Mouse (Mus musculus) C2C12 (cell line): Measurements from ENCODE around the gene Cacna1a.

Experiments used
- CEBPB ChIP-seq: IDR thresholded peaks from one replicate; pipeline ENCODE4 v1.6.1; 2011; ENCODE audit warnings: low read depth, mild to moderate bottlenecking, control low read depth, moderate library complexity
- CTCF ChIP-seq: IDR thresholded peaks from one replicate; pipeline ENCODE4 v1.5.1; 2011; ENCODE audit not compliant: control insufficient read depth, insufficient read depth, insufficient read length
- MAX ChIP-seq: IDR thresholded peaks from one replicate; pipeline ENCODE4 v1.6.1; 2011; ENCODE audit warnings: mild to moderate bottlenecking, control low read depth
- MYOD1 ChIP-seq: IDR thresholded peaks from one replicate; pipeline ENCODE4 v1.6.1; 2011; ENCODE audit warnings: low read depth; ENCODE audit not compliant: control insufficient read depth, insufficient read length
- USF1 ChIP-seq: IDR thresholded peaks from one replicate; pipeline ENCODE4 v1.6.1; 2011; ENCODE audit warnings: low read depth, mild to moderate bottlenecking, control low read depth, moderate library complexity

DNA sequence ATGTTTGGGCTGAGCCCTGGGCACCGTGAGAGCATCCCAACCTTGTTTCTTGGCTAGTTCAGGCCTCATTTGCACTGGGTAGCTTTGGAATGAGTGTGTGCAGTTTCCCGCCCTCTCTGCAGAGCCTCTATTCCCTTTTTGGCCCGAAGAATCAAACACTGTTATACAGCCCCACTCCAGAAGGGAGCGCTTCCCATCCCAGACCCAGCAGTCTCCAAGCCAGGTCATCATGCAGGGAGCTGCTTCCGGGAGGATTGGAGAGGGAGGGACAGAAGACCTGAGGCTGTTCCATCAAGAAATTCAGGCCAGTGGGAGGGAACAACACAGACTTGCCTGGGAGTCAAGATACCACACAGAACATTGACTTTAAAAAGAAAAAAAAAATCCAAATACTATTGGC lies 29.6 kb downstream of the Cacna1a start:
- no peak for TF ChIP-seq MYOD1
- TF ChIP-seq CTCF: no peak
- no peak for TF ChIP-seq CEBPB
- no peak for TF ChIP-seq USF1
- no peak for TF ChIP-seq MAX
